15 mouse cellular contexts compared by ENCODE assay signal in the genomic region with DNA sequence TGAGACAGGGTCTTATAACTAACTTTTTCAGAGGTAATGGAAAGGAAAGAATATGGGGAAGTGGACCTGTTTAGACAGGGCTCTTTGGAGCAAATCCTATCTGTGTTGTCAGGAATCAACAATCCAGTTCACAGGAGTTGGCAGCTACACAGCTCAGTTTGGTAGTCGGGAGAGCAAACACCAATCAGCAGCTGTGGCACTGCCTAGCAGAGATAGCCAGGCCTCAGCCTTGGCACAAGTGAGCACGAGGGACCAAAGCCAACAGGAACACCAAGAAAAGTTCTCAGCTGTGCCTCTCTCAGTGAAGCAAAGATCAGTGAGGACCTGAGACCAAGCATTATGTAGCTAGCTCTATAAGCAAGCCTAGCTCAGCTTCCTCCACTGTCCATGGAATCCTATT. TPM values are rescaled to one million over a fixed set of nuclear protein-coding genes. Genes with fewer than 3 reads are reported as not detected.
A peak's percentile ranks its signal among the peaks of the same experiment; 100 is the strongest.
DNase-seq lines count a peak whose midpoint lies in the region; ATAC-seq and TF ChIP-seq lines count a peak whose summit lies in the region.
"Had no signal": no experiment of that assay in that cellular context is flagged by ENCODE, and none has a peak within 500 bp of the region (broad histone marks: within the 10 kb centered on the region; RNA-seq: fewer than 3 reads in every experiment).

No protein-coding gene starts in this region.

- H3K36me3 ChIP-seq in heart, postnatal 0 days (replicated peaks; ENCODE audit: control insufficient read depth, insufficient read depth, low read length), result 0 out of 2 replicates have a peak, but pooled peaks cover 12% of the 10 kb centered on the region
- peaks cover 29% of the 10 kb centered on the region for H3K36me3 ChIP-seq in hindbrain, embryonic 13.5 days

- TF ChIP-seq EP300 in heart, postnatal 0 days (IDR thresholded peaks at IDR 0.05; ENCODE audit: low read depth), result no peak

- H3K9ac ChIP-seq in heart, postnatal 0 days (replicated peaks; ENCODE audit: low read depth, low read length), result no peak overlapping the region
- H3K9ac ChIP-seq in hindbrain, embryonic 13.5 days, result no peak overlapping the region
- H3K9ac ChIP-seq: embryonic facial prominence, embryonic 12.5 days; kidney, embryonic 15.5 days; liver, embryonic 14.5 days had no signal

- TF ChIP-seq CTCF in heart, postnatal 0 days (IDR thresholded peaks at IDR 0.05; ENCODE audit: low read depth), result no peak

- peak overlapping the region; percentile 70 for H3K27ac ChIP-seq in heart, postnatal 0 days (ENCODE audit: low read depth)
- H3K27ac ChIP-seq in hindbrain, embryonic 13.5 days, result no peak overlapping the region
- H3K27ac ChIP-seq: embryonic facial prominence, embryonic 12.5 days; kidney, embryonic 15.5 days; liver, embryonic 14.5 days had no signal

- peak; percentile 73 for ATAC-seq in heart, postnatal 0 days (ENCODE audit: insufficient read depth, low read depth)
- no peak for ATAC-seq in hindbrain, embryonic 13.5 days (ENCODE audit: low FRiP score)

- no peak overlapping the region for H3K4me2 ChIP-seq in heart, postnatal 0 days (ENCODE audit: low read depth, low read length)
- H3K4me2 ChIP-seq in hindbrain, embryonic 13.5 days, result no peak overlapping the region
- H3K4me2 ChIP-seq: embryonic facial prominence, embryonic 12.5 days; kidney, embryonic 15.5 days had no signal

- peaks cover 6% of the 10 kb centered on the region; the same call in 1 of the 2 replicates for H3K4me1 ChIP-seq in heart, postnatal 0 days (ENCODE audit: control insufficient read depth, insufficient read depth)
- H3K4me1 ChIP-seq in hindbrain, embryonic 13.5 days (replicated peaks), result no peaks in the 10 kb centered on the region
- H3K4me1 ChIP-seq: embryonic facial prominence, embryonic 12.5 days had no signal

- no peak overlapping the region for H3K4me3 ChIP-seq in heart, postnatal 0 days (ENCODE audit: low read depth, low read length)
- H3K4me3 ChIP-seq in hindbrain, embryonic 13.5 days, result no peak overlapping the region
- H3K4me3 ChIP-seq: embryonic facial prominence, embryonic 12.5 days; kidney, embryonic 15.5 days had no signal

- no peaks in the 10 kb centered on the region for H3K27me3 ChIP-seq in heart, postnatal 0 days (ENCODE audit: control insufficient read depth, insufficient read depth, low read length)
- no peaks in the 10 kb centered on the region for H3K27me3 ChIP-seq in hindbrain, embryonic 13.5 days
- H3K27me3 ChIP-seq: embryonic facial prominence, embryonic 12.5 days; kidney, embryonic 15.5 days had no signal

- WGBS in heart, postnatal 0 days, result 30% methylated on average over 2 of the region's 2 CpGs
- WGBS in hindbrain, embryonic 13.5 days, result 96% methylated on average over 2 of the region's 2 CpGs

- peak; percentile 34 to 59 for DNase-seq in adrenal gland, adult (ENCODE audit: inconsistent age in 2 of 2, low spot score in 1 of 2)
- DNase-seq in adrenal gland, adult 8-10 months, result no peak
- peak; percentile 37 for DNase-seq in ovary, postnatal 36 days (ENCODE audit: low spot score)
- no peak for DNase-seq in ovary, postnatal 14 days (ENCODE audit: low spot score)
- peak; percentile 39 for DNase-seq in heart, postnatal 0 days (ENCODE audit: low spot score)
- no peak for DNase-seq in layer of hippocampus, adult 18-20 months (ENCODE audit: low spot score in 2 of 2)
- DNase-seq in lung, postnatal 25 days (ENCODE audit: low spot score), result no peak
- DNase-seq: cerebellum, adult 9-10 months; layer of hippocampus, adult 9-11 months; lung, postnatal 4 days; thymus, postnatal 36 days had no signal

- H3K9me3 ChIP-seq in heart, postnatal 0 days (replicated peaks; ENCODE audit: control insufficient read depth, low read length), result no peaks in the 10 kb centered on the region
- H3K9me3 ChIP-seq in hindbrain, embryonic 13.5 days, result no peaks in the 10 kb centered on the region
- H3K9me3 ChIP-seq: embryonic facial prominence, embryonic 12.5 days; kidney, embryonic 15.5 days had no signal

RNA-seq across cellular contexts. Expression of a gene that starts 7.2 kb away (rescaled TPM):
- total RNA-seq in adrenal gland, adult 8-10 months (2022), result 10 to 100 TPM; 53.6 to 63.4 (median 58.4) TPM
- total RNA-seq in heart, postnatal 0 days (2014; rRNA removed; ENCODE audit: low replicate concordance), result 76.1 and 81.0 TPM in 2 replicates
- polyA plus RNA-seq in heart, postnatal 0 days (2015; fragmentation: Nextera tagmentation; extraction: Ambion mirVana), result 60.1 and 64.7 TPM in 2 replicates
- 82.1 and 84.7 TPM in 2 replicates for polyA plus RNA-seq in hindbrain, embryonic 13.5 days (2015; fragmentation: Nextera tagmentation; extraction: Ambion mirVana)
- 10 to 100 TPM; 69.1 to 75.7 TPM for total RNA-seq in layer of hippocampus, adult 18-20 months (2021)

RNA-seq across cellular contexts. Expression of a gene that starts 41.0 kb away (rescaled TPM):
- total RNA-seq in adrenal gland, adult 8-10 months (2022), result 1 to 10 TPM; 7.6 to 9.6 (median 8.6) TPM
- total RNA-seq in heart, postnatal 0 days (2014; rRNA removed; ENCODE audit: low replicate concordance), result 3.1 and 5.8 TPM in 2 replicates
- 5.2 and 7.7 TPM in 2 replicates for polyA plus RNA-seq in heart, postnatal 0 days (2015; fragmentation: Nextera tagmentation; extraction: Ambion mirVana)
- 7.7 and 8.2 TPM in 2 replicates for polyA plus RNA-seq in hindbrain, embryonic 13.5 days (2015; fragmentation: Nextera tagmentation; extraction: Ambion mirVana)
- total RNA-seq in layer of hippocampus, adult 18-20 months (2021), result 10 to 100 TPM; 65.6 to 69.3 TPM

Comparison
In these comparisons a context has a peak if more than half of its experiments do, and no peak if none do; other contexts are left out.
1. DNase-seq: peak in adrenal gland, adult (2 of 2), ovary, postnatal 36 days (single experiment) and heart, postnatal 0 days (single experiment); none in adrenal gland, adult 8-10 months (single experiment), ovary, postnatal 14 days (single experiment), layer of hippocampus, adult 18-20 months (0 of 2) and lung, postnatal 25 days (single experiment).